Mouse (Mus musculus): ENCODE data around the gene Olfr221.

Olfr221 gene

GRCm38 (mm10) chr14:52006241-52006640 lies 36.0 kb downstream of the Olfr221 start:
- DNase-seq (ENCODE audit: low spot score in 2 of 2): no peak

GRCm38 (mm10) chr14:52005616-52006015 lies 36.6 kb downstream of the Olfr221 start:
- no peak for DNase-seq (ENCODE audit: low spot score in 2 of 2)

GRCm38 (mm10) chr14:52005141-52005540 lies 37.1 kb downstream of the Olfr221 start:
- DNase-seq (ENCODE audit: low spot score in 2 of 2): no peak

- DNase-seq (ENCODE audit: low spot score in 2 of 2): no peak
Measured at GRCm38 (mm10) chr14:52003981-52004495, 38.2 kb downstream of the Olfr221 start.

- DNase-seq (ENCODE audit: low spot score in 2 of 2): peak in 1 of 2 experiments; percentile 59
Measured at GRCm38 (mm10) chr14:51997483-51997882, 44.8 kb downstream of the Olfr221 start.

GRCm38 (mm10) chr14:51996866-51997265 lies 45.4 kb downstream of the Olfr221 start:
- peak in 1 of 2 experiments; percentile 64 for DNase-seq (ENCODE audit: low spot score in 2 of 2)

- DNase-seq (ENCODE audit: low spot score in 2 of 2): peak in 1 of 2 experiments; percentile 56
Measured at GRCm38 (mm10) chr14:51996231-51996841, 45.9 kb downstream of the Olfr221 start.

GRCm38 (mm10) chr14:51995219-51995871 lies 46.9 kb downstream of the Olfr221 start:
- DNase-seq (ENCODE audit: low spot score in 2 of 2): no peak

- DNase-seq (ENCODE audit: low spot score in 2 of 2): no peak
Measured at GRCm38 (mm10) chr14:51994453-51994852, 47.8 kb downstream of the Olfr221 start.

GRCm38 (mm10) chr14:51989461-51989970 lies 52.7 kb downstream of the Olfr221 start:
- DNase-seq (ENCODE audit: low spot score in 2 of 2): no peak

- peak in 1 of 2 experiments; percentile 63 for DNase-seq (ENCODE audit: low spot score in 2 of 2)
Measured at GRCm38 (mm10) chr14:51988731-51989130, 53.5 kb downstream of the Olfr221 start.

- no peak for DNase-seq (ENCODE audit: low spot score in 2 of 2)
Measured at GRCm38 (mm10) chr14:51987177-51987576, 55.1 kb downstream of the Olfr221 start.

- no peak for DNase-seq (ENCODE audit: low spot score in 2 of 2)
Measured at GRCm38 (mm10) chr14:51986153-51986505, 56.1 kb downstream of the Olfr221 start.

- peak in 1 of 2 experiments; percentile 75 for DNase-seq (ENCODE audit: low spot score in 2 of 2)
Measured at GRCm38 (mm10) chr14:51985301-51986152, 56.7 kb downstream of the Olfr221 start.

GRCm38 (mm10) chr14:51984247-51985231 lies 57.7 kb downstream of the Olfr221 start, which contains the start of gene Arhgef40:
Gene Arhgef40, plus strand, starts transcription at chr14:51984719.
- DNase-seq (ENCODE audit: low spot score in 2 of 2): peak; percentile 75 to 89
